In the genomic region with DNA sequence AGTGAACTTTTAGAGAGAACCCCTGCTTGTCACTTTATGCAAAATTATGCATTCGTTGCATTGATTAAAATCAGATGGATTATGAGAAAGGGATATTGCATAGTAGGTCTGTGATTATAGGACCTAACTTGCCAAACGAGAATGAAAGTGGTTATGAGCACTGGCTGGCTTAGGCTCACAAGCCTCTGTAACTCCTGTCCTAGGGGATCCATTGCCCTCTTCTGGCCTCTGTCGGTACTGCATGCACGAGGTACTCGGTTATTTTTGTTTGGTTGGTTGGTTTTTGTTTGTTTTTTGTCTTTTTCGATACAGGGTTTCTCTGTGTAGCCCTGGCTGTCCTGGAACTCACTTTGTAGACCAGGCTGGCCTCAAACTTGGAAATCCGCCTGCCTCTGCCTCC, we compare ENCODE assay signal across 8 mouse cellular contexts. TPM values are rescaled to one million over a fixed set of nuclear protein-coding genes. Genes with fewer than 3 reads are reported as not detected.
DNase-seq lines count a peak whose midpoint lies in the region; ATAC-seq and TF ChIP-seq lines count a peak whose summit lies in the region.

No protein-coding gene starts in this region.

- H3K9ac ChIP-seq in kidney, embryonic 14.5 days (ENCODE audit: low read depth, low read length) = no peak overlapping the region
- no peak overlapping the region for H3K9ac ChIP-seq in forebrain, embryonic 12.5 days

- no peaks in the 10 kb centered on the region for H3K4me1 ChIP-seq in kidney, embryonic 14.5 days (ENCODE audit: control insufficient read depth, insufficient read depth, low read length)
- peaks cover 6% of the 10 kb centered on the region for H3K4me1 ChIP-seq in forebrain, embryonic 12.5 days

- no peaks in the 10 kb centered on the region for H3K27me3 ChIP-seq in kidney, embryonic 14.5 days (ENCODE audit: control insufficient read depth, insufficient read depth, low read length)
- H3K27me3 ChIP-seq in forebrain, embryonic 12.5 days = 0 out of 2 replicates have a peak, but pooled peaks cover 8% of the 10 kb centered on the region

- H3K9me3 ChIP-seq in kidney, embryonic 14.5 days (ENCODE audit: control insufficient read depth, low read length) = no peaks in the 10 kb centered on the region
- H3K9me3 ChIP-seq in forebrain, embryonic 12.5 days = no peaks in the 10 kb centered on the region

- H3K4me2 ChIP-seq in kidney, embryonic 14.5 days (replicated peaks; ENCODE audit: low read depth, low read length) = no peak overlapping the region
- no peak overlapping the region for H3K4me2 ChIP-seq in forebrain, embryonic 12.5 days

- DNase-seq in kidney, adult 11 months = peak; percentile 45
- DNase-seq in brain, embryonic 14.5 days (ENCODE audit: low read depth) = peak; percentile 83
- DNase-seq in heart, postnatal 4 days = peak; percentile 86
- peak; percentile 80 to 87 for DNase-seq in left cerebral cortex, postnatal 14 days (ENCODE audit: low spot score in 2 of 2)
- peak; percentile 72 for DNase-seq in mesoderm, embryonic 11.5 days (ENCODE audit: low read depth, low spot score)
- peak; percentile 78 to 93 for DNase-seq in spleen, postnatal 4 days (ENCODE audit: low spot score in 2 of 2)

- H3K27ac ChIP-seq in kidney, embryonic 14.5 days (ENCODE audit: low read depth, low read length) = no peak overlapping the region
- no peak overlapping the region for H3K27ac ChIP-seq in forebrain, embryonic 12.5 days

- H3K36me3 ChIP-seq in kidney, embryonic 14.5 days (ENCODE audit: control insufficient read depth, insufficient read depth, low read length) = no peaks in the 10 kb centered on the region
- H3K36me3 ChIP-seq in forebrain, embryonic 12.5 days (replicated peaks) = no peaks in the 10 kb centered on the region

- no peak for ATAC-seq in kidney, embryonic 14.5 days (ENCODE audit: low FRiP score, low TSS enrichment)
- peak; percentile 61; the same call in 1 of the 2 replicates for ATAC-seq in forebrain, embryonic 12.5 days (ENCODE audit: low FRiP score)

- intact Hi-C loops in left cerebral cortex, postnatal 14 days (cut with DNase I) = no loop called here

- WGBS in kidney, embryonic 14.5 days = 15% methylated on average over 7 of the region's 7 CpGs
- 9% methylated on average over 7 of the region's 7 CpGs for WGBS in forebrain, embryonic 12.5 days

- TF ChIP-seq CTCF in brain, embryonic 14.5 days (IDR thresholded peaks at IDR 0.05; ENCODE audit: borderline replicate concordance, extremely low read depth, insufficient read depth, insufficient read length) = peak; percentile 82; the same call in 1 of the 2 replicates

- no peak overlapping the region for H3K4me3 ChIP-seq in kidney, embryonic 14.5 days (ENCODE audit: low read length)
- H3K4me3 ChIP-seq in forebrain, embryonic 12.5 days (replicated peaks) = no peak overlapping the region

- TF ChIP-seq POLR2A in brain, embryonic 14.5 days (IDR thresholded peaks at IDR 0.05; ENCODE audit: borderline replicate concordance, extremely low read depth, insufficient read depth, insufficient read length, poor library complexity, severe bottlenecking) = no peak

RNA-seq across cellular contexts. Expression of a gene that starts 18.8 kb away (rescaled TPM):
- polyA plus RNA-seq in kidney, embryonic 14.5 days (2014; fragmentation: Nextera tagmentation; extraction: Ambion mirVana) = 118 and 145 TPM in 2 replicates
- polyA plus RNA-seq in brain, embryonic 14.5 days (2012; rRNA removed) = 22.9 and 37.8 TPM in 2 replicates
- 83.2 and 84.8 TPM in 2 replicates for polyA plus RNA-seq in forebrain, embryonic 12.5 days (2016; fragmentation: Nextera tagmentation; extraction: Ambion mirVana)
- 10 to 100 TPM; 42.0 to 43.2 TPM for total RNA-seq in heart, postnatal 4 days (2021)
- 1 to 10 TPM; 1.2 to 1.4 TPM for total RNA-seq in left cerebral cortex, postnatal 14 days (2021)

RNA-seq across cellular contexts. Expression of a gene that starts 39.5 kb away (rescaled TPM):
- polyA plus RNA-seq in kidney, embryonic 14.5 days (2014; fragmentation: Nextera tagmentation; extraction: Ambion mirVana) = 2.0 and 2.6 TPM in 2 replicates
- 6.0 and 7.4 TPM in 2 replicates for polyA plus RNA-seq in brain, embryonic 14.5 days (2012; rRNA removed)
- polyA plus RNA-seq in forebrain, embryonic 12.5 days (2016; fragmentation: Nextera tagmentation; extraction: Ambion mirVana) = 1.7 and 3.1 TPM in 2 replicates
- 1 to 10 TPM; 7.5 to 9.3 TPM for total RNA-seq in heart, postnatal 4 days (2021)
- 1 to 10 TPM; 5.7 to 6.7 TPM for total RNA-seq in left cerebral cortex, postnatal 14 days (2021)

RNA-seq across cellular contexts. Expression of a gene that starts 60.0 kb away (rescaled TPM):
- 3.6 and 3.7 TPM in 2 replicates for polyA plus RNA-seq in kidney, embryonic 14.5 days (2014; fragmentation: Nextera tagmentation; extraction: Ambion mirVana)
- polyA plus RNA-seq in brain, embryonic 14.5 days (2012; rRNA removed) = 3.1 and 3.3 TPM in 2 replicates
- 4.3 and 4.4 TPM in 2 replicates for polyA plus RNA-seq in forebrain, embryonic 12.5 days (2016; fragmentation: Nextera tagmentation; extraction: Ambion mirVana)
- not detected for total RNA-seq in heart, postnatal 4 days (2021)
- not detected for total RNA-seq in left cerebral cortex, postnatal 14 days (2021)
